Mouse (Mus musculus) kidney, adult 18-20 months (tissue): ENCODE results near the gene Abcd3.
A peak's percentile ranks its signal among the peaks of the same experiment; 100 is the strongest.

Experiments
- DNase-seq: peaks from one replicate; pipeline ENCODE4 v3.0.0; 2021

Abcd3 gene

DNA sequence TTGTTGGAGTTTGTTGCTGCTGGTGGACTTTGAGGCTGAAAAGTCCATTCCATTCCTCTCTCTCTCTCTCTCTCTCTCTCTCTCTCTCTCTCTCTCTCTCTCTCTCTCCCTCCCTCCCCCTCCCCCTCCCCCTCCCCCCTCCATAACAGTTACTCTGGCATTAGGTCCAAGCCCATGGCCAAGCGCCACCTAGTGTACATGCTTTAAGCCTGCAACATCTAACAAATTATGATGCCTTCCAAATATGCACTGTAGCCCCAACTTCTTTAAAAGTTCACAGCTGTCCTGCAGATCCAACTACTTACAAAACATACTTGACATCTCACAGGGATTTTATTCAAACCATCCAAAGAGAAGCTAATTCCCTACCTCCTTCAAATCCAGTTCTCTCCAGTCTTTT is 77.6 kb downstream of the Abcd3 start:
- DNase-seq: no peak

DNA sequence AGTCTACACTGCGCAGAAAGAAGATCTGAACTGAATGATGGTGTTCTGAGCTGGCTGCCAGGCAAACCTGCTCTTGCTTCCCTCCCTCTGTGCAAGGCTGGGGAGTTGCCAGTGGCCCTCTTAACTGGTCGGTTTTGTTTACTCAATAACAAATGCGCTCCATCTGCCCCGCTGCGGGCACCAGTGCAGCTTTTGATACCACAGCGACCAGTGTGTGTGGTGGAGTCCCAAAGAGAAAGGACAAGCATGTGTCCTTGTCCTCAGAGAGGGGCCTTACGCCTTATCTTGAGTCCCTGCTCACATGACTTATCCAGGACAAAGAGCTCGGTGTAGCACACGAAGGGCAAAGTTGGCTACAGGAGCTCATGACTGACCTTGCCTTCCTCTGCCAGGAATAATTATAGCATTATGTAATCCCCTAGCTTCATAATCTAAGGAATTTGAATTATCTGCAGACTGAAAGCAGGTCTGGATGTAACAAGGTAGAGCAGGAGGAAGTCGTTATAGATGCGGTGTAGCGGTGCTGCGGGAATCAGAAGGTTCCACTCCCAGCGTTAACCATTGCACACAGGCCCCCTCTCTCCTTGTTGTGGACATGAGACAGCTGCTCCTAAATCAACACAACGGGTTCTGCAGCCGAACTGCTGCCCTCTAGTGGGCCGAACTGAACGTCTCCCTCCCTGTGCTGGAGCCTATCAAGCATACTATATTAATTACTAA is 78.9 kb downstream of the Abcd3 start:
- DNase-seq: peak; percentile 88

DNA sequence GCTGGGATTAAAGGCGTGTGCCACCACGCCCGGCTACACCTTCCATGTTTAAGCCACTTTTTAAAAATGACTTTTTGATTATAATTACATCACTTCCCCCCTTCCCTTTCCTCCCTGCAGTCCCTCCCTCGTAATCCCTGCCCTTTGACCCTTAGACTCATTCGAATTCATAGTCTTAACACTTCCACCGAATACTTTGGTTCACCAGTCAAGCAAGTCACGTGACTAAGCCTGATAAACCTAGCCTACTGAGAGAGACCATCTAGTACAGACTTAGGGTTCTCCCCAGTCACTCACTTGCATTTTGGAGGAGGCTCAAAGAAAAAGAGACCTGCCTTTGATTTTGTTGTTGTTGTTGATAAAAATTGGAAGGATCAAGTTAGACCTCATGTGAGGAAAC is 79.6 kb downstream of the Abcd3 start:
- DNase-seq: no peak

DNA sequence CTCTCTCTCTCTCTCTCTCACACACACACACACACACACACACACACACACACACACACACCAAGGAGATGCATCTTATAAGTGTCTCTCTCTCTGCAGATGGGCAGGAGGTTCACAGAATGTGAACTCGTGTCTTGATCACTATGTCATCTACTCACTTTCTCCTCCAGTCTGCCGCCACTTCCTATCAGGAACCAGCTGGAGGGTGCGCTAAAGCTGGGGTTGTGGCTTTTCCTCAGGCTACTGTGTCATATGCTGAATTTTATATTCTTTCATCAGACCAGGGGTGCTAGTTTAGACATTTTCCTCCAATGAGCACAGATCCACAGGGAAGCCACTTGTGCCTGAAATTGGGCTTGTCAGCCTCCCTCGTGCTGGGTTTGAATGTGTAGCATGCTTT is 85.4 kb downstream of the Abcd3 start:
- no peak for DNase-seq

DNA sequence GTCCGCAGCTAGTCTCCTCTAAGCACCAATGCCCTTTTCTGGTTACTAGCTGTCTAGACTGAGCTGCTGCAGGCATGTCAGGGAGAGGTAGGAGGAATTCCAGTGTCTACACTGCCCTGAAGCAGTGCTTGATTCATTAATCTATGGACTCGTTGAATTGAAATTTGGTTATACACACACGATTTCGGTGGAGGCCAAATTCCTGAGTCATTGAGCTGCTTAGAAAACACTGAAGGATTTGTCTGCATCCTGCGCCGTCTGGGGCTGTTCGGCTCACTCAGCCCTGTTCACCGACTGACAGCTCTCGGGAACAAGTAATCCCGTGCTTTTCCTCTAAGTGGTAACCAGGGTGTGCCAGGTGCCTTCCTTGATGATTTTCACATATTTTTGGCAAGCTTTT is 89.5 kb downstream of the Abcd3 start:
- no peak for DNase-seq

DNA sequence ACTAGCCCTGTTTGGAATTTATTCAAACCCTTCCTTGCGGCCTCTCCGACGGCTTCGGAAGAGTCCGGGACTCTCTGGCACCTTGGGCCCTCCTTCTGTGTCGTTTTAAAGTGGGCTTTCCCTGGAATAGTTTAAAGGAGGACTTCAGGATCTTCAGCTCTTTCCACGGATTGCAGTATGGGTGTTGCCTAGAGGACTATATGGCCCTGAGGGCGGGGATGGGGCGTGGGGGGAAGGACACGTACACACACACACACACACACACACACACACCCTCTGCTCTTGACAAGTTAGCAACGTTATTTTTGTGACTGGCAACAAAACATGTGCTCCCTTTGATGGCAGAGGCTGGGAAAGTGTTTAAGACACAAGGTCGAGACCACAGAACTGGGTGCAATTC is 90.5 kb downstream of the Abcd3 start:
- DNase-seq: no peak

DNA sequence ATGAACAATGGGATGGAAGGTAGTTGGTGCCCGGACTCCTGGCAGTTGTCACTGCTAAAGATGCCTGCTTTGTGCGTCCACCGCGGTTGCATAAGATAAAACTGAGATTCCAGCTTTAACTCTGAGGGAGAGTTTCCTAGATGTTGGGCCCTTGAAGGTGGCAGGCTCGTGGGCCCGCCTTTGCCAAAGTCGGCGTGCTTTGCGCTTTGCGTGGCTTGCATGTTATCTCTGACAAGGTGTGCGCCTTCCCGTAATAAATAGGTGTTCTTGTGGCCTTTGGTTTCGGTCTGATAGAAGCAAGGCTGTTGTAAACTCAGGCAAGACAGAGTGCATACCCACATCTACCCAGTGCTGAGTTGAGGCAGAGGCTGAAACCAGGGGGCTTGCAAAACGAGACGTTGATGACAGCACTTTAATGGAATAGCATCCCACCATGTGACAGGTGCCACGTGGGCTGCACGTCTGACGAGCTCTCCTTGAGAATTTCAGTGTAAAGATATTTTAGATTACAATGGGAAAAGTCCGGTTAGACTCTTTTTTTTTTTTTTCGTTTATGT is 91.1 kb downstream of the Abcd3 start:
- no peak for DNase-seq

DNA sequence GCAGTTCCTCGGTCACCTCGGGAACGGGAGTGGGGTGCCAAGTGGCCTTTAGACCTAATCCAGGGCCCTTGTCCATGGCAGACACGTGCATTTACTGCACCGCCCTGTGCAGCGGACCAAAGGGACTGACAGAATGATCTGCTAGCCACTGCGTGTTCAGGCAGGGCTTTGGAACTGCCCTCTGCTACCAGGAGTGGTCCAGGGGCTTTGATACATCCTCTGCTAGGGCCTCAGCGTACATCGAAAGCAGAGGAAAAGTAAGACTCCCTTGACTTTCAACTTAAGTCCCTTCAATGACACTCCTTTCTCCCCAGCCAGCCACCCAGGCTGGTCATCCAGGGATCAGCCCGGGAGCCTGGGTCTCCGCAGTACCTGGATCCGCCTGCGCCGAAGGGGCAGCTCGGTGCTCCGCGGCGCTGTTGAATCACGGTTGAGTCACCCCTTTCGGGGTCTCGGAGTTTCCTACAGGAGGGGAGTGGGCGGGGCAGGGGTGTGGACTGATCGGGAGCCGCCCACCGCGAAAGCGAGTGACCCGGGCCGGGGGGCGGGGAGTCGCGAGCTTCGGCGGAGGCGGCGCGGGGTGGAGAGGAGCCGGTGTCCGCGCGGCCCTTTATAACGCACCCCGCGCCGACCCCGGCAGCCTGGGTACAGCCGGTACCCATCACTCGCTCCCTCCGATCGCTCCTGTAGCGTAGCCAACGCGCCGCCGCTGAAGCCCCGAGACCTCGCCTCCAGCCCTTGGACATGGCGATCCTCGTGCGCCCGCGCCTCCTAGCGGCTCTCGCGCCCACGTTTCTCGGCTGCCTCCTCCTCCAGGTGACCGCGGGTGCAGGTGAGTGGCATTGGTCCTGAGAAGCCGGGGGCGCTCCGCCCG is 91.9 kb downstream of the Abcd3 start, which contains the start of gene F3:
Gene F3, plus strand, starts transcription at position 567 of the 874 bp plus-strand sequence.
- DNase-seq: peak; percentile 90

DNA sequence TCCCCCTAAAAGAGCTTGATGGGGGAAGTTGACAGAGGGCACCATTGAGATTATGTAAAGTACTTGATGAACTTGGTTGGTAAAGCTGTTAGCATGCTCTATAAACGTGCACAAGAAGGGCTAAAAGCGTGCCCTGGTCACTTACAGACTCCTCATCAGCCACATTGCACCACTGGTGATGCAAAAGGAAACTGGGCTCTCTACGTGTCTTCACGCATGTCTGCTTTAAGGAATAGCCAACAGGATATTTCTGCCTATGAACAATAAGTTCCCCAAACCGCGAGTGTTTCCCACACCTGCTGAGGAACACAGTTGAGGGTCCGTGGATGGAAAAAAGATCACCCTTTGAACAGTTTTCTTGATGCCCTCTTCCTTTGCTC is 93.4 kb downstream of the Abcd3 start:
- DNase-seq: no peak

DNA sequence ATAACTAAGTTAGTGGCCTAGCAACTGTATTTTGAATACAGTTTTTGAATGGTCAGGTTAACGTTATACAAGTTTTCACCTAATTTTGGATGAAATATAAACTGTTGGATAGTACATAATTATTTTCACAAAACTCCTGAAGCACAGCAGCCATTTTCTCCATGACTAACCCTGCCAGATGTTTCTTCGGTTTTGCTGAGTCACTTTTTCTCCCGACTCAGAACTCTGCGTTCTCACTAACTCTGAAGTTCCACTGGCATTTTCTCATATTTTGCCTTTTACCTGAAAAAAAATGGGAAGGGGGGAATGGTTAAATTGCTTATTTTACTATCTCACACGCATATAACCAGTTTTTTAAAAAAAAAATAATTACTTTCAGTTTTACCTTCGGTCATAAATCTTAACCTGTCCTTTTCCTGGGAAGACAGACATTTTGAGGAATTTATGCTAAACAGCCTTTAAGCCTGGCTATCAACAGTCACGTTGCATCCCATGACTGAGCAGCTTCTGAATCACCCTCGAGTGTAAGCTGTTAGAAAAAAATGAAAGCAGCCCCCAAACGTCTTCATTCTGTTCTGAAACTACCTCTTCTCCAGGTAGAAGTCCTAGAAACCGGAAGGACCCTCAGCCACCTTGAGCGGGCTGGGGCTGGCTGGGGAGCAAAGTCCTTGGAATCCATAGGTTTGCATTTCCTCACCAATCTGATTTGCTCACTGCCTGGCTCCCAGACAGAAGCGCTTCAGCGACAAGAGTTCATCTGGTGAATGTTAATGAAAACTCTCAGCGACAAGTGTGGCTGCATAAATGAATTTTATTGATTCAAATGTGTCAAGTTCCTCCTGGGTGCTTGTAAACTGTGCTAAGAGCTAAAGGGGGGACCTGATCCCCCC is 94.1 kb downstream of the Abcd3 start:
- DNase-seq: no peak

DNA sequence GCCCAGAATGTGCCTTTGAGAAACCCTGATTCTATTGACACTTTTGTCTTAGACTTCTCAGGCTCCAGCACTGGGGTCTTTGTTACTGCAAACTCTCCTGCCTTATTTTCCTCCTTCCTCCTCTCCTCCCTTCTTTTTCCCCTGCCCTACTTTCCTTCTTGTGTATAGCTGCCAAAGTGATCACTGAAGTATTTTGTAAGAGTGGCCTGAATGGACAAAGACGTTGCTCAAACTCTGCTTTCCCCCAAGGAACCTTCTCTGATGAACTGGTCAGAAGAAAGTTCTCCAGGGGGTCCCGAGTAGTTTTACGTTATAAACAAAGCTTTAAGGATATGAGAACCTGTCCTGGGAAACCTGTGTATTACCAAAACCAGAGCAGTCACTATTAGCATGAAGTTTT is 95.4 kb downstream of the Abcd3 start:
- DNase-seq: no peak

DNA sequence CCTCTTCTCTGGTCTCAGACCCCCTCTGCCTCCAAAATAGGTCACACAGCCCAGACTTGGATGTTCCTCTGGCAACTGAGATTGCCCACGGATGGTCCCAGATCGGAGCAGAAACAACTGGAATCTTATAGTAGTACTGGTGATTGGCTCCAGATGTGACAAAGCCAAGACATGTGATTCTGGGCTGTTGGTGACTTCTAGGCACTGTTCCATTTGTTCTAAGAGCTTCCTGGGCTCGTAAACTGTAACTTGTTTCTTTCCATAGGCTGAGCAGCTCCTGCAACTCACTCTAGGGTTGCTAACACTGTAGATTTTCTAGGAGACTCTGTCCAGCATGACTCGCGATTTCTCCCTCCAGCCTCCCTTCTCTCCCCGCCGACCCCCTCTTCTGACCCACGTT is 96.4 kb downstream of the Abcd3 start:
- no peak for DNase-seq

DNA sequence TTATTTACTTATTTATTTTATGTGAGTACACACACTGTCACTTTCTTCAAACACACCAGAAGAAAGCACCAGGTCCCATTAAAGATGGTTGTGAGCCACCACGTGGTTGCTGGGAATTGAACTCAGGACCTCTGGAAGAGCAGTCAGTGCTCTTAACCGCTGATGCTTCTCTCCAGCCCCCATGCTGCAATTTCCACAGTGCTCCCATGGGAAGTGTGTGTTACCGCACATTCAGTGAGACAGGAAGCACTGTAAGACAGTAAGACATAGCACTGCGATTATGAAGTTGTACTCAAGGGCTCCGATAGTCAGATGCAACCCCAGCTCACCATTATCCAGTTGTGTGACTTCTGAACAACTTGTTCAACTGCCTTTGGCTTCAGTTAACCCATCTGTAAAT is 98.6 kb downstream of the Abcd3 start:
- DNase-seq: no peak

DNA sequence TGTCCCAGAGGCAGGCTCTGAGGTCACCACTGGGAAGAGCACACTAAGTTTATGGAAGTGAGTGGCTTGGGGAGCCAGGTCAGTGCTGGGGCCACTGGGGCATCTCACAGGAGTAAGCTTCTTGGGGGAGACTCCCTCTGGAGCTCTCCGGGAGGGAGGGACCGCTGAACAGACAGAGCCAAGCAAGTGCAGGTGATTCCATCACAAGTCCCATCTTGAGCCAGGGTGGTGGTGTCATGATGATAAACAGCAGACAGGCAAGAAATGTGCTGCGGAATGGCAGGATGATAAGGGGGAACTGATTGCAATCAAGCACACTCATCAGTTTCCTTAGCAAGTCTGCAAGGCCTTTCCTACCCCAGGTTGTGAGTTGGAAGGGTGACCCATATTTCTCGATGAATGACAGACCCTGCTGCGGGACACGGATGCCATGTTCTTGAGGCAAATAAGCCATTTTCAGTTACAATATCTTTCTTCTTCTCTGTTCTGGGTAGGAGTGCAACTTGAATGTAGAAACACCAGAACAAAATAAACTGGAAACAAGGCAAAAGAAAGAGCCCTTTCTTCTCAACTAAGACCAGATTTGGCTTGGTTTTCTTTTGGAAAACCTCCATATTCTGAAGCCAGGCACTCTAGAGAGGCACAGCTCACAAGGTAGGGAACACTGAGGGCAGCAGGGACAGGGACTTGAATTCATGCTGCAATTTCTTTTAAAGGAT is 99.2 kb downstream of the Abcd3 start:
- DNase-seq: no peak

DNA sequence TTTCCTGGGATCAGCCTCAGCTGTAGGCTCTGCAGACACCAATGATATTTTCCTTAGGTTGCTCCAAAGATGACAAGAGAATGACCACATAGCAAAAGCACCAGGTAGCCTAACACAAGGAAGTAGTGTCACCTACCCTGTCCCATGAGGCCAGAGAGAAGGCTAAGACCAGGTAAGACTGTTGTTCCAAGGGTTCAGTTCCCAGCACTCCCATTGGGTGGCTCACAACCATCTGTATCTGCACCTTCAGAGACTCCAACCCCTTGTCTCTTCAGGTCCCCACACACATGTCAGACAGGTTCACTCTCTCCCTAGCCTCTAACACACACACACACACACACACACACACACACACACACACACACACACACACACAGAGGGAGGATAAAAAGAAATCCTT is 99.8 kb downstream of the Abcd3 start:
- DNase-seq: no peak

DNA sequence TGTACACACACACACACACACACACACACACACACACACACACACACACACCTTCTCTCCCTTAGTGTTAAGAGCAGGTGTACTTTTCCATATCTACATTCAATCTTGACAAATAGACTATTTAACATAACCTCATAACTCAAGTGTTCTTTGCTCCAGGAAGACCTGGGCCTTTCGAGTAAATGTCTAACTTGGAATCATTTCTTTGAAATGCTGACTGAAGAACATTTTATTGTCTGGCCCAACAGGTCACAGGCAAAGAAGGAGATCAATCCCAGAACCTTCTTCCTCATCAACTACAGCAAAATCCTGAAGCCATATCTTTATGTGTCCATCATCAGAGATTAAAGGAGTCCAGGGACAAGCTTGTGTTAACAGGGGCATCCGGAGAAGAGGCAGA is 100.6 kb downstream of the Abcd3 start:
- no peak for DNase-seq

DNA sequence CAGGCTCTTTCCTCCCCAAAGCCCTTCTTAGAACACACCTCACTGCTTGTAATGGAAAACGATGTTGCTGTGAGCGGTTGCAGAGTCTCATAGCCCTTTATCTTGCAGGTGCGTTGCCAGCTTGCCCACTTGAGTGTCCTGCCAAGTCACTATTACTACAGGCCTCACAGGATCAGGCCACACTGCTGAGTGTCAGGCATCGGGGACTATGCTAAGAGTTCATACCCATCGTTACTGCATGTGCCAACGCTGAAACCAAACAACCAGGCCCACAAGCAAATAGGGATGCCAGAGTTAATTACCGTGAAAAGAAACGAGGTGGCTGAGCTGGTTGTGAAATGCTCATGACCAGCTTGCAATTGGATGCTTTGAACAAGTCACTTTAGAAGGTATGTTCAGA is 101.3 kb downstream of the Abcd3 start:
- peak; percentile 17 for DNase-seq

DNA sequence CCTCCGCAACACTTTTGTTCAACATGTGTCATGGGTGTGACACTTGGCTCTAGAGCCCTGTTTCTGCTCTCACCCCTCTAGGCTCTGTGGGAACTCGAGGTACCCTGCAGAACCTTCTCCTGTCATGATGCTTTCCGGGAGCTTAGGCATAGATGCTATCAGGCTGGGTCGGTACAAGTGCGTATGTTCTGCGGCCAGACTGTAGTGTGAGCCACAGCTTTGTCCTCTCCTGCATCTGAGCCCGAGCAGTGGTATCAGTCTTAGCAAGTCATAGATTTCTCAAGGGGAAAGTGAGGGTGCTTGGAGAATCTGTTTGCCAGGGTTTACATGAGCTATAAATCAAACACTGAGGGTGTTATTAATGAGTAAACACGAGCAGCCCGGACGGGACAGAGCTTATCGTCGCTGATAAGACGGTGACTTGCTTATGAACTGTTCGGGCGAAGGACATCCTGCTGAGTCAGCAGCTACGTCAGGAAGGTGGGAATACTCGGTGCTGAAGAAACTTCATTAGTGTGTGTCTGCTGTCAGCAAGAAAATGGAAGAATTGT is 101.9 kb downstream of the Abcd3 start:
- DNase-seq: no peak

DNA sequence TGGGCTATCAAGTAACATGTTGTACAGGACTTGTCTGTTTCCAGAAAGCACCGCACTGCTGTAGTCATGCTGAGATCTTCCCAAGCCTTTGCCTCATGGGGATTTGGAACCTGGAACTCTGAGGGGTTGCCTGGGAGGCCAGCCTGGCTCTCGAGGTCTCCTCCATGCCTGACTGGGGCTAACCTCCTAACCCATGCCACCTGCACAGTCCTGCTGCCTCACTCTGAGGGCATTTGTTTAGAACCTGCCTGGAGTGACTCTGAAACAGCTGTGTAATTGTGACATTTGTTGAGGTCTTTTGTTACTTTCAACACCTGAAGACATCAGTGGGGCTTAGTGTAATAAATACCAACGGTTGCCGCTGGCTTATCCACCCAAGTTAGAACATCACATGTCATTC is 102.9 kb downstream of the Abcd3 start:
- DNase-seq: no peak

DNA sequence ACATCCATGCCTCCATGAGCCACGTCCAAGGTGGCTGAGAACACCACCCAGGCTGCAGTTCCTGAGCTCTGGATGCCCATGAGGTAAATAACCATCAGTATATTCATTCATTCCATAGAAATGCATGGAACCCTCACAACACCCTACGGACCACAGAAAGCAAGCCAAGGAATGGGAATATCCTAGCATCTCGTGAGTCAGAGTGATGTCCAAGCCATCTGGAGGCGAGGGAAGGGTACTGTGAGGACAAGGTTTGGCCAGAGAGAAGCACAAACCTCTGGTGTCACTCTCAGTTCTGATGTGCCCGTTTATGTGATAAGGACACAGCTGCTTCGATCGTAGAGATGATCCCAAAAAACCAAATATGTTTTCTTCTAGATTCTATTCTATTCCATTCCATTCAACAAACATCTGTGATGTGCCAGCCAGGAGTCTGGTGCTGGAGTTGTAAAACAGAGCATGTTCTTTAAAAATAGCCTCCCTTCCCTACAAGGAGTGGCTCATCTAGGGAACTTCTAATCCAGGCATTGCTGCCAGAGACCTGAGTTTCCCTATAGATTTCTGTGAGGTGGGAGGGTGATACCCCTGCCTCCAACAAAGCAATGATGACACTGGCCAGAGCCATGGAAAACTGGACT is 104.1 kb downstream of the Abcd3 start:
- no peak for DNase-seq
